Mouse (Mus musculus) hindbrain, embryonic 11.5 days (tissue): ENCODE results near the gene Rfpl4. TPM values are rescaled to one million over a fixed set of nuclear protein-coding genes. Genes with fewer than 3 reads are reported as not detected.

ENCODE experiments used
- polyA plus RNA-seq: library from polyadenylated mRNA; unstranded; fragments of >200 nt; fragmentation: Nextera tagmentation; extraction: Ambion mirVana; gene quantifications from 2 replicates; pipeline ENCODE4 v1.2.1, GENCODE M21; 2014

Gene Rfpl4
- polyA plus RNA-seq, 1 experiment from 2014 or later, result not detected

Other genes with a start within 250 kb of the Rfpl4 start
- 2.5 and 2.9 TPM in 2 replicates for gene Isoc2b, start 246.7 kb downstream of the Rfpl4 start, polyA plus RNA-seq
- 1.1 TPM in 2 replicates for gene Isoc2a, start 239.8 kb downstream of the Rfpl4 start, polyA plus RNA-seq
- 0.11 TPM in 1 of 2 replicates, not detected in the other for gene Gm36210, start 210.4 kb downstream of the Rfpl4 start, polyA plus RNA-seq
- 4.0 and 4.2 TPM in 2 replicates for gene Zfp628, start 201.7 kb downstream of the Rfpl4 start, polyA plus RNA-seq
- 7.1 and 7.3 TPM in 2 replicates for gene Nat14, start 194.9 kb downstream of the Rfpl4 start, polyA plus RNA-seq
- gene Ssc5d, start 191.2 kb downstream of the Rfpl4 start, polyA plus RNA-seq, result 1.1 and 1.4 TPM in 2 replicates
- 0.07 and 0.09 TPM in 2 replicates for gene Sbk2, start 152.5 kb downstream of the Rfpl4 start, polyA plus RNA-seq
- gene Sbk3, start 145.8 kb downstream of the Rfpl4 start, polyA plus RNA-seq, result 0.04 TPM in 1 of 2 replicates, not detected in the other
- gene Zfp579, start 120.8 kb downstream of the Rfpl4 start, polyA plus RNA-seq, result 45.0 and 61.0 TPM in 2 replicates
- 7.5 and 10.6 TPM in 2 replicates for gene Zfp524, start 102.5 kb downstream of the Rfpl4 start, polyA plus RNA-seq
- gene Fiz1, start 102.3 kb downstream of the Rfpl4 start, polyA plus RNA-seq, result 38.2 and 43.2 TPM in 2 replicates
- gene Gm44973, start 101.5 kb downstream of the Rfpl4 start, polyA plus RNA-seq, result 0.19 and 1.8 TPM in 2 replicates
- 5.7 and 8.6 TPM in 2 replicates for gene Zfp865, start 96.6 kb downstream of the Rfpl4 start, polyA plus RNA-seq
- gene Ccdc106, start 96.4 kb downstream of the Rfpl4 start, polyA plus RNA-seq, result 7.2 and 8.6 TPM in 2 replicates
- gene 4632433K11Rik, start 82.8 kb downstream of the Rfpl4 start, polyA plus RNA-seq, result not detected in 2 replicates
- gene Zfp784, start 78.5 kb downstream of the Rfpl4 start, polyA plus RNA-seq, result 3.1 and 4.3 TPM in 2 replicates
- gene Zfp580, start 65.4 kb downstream of the Rfpl4 start, polyA plus RNA-seq, result 32.4 and 37.5 TPM in 2 replicates
- gene U2af2, start 54.8 kb downstream of the Rfpl4 start, polyA plus RNA-seq, result 161 and 162 TPM in 2 replicates
- gene Epn1, start 36.7 kb downstream of the Rfpl4 start, polyA plus RNA-seq, result 54.2 and 55.3 TPM in 2 replicates
- gene Rasl2-9, start 9.0 kb upstream of the Rfpl4 start, polyA plus RNA-seq, result 0.18 and 0.31 TPM in 2 replicates
- 0.01 and 0.05 TPM in 2 replicates for gene Vmn1r55, start 32.7 kb upstream of the Rfpl4 start, polyA plus RNA-seq
- not detected in 2 replicates for gene Vmn1r56, start 79.8 kb upstream of the Rfpl4 start, polyA plus RNA-seq
- gene Vmn1r57, start 101.5 kb upstream of the Rfpl4 start, polyA plus RNA-seq, result not detected in 2 replicates
- not detected in 2 replicates for gene Gm5065, start 233.6 kb upstream of the Rfpl4 start, polyA plus RNA-seq
- gene Nlrp2, start 234.1 kb upstream of the Rfpl4 start, polyA plus RNA-seq, result not detected in 2 replicates